Mouse (Mus musculus) kidney, embryonic 16.5 days (tissue): Measurements from ENCODE around the gene Ccs. TPM values are rescaled to one million over a fixed set of nuclear protein-coding genes. Genes with fewer than 3 reads are reported as not detected.
A peak's percentile ranks its signal among the peaks of the same experiment; 100 is the strongest.

Source experiments
- ATAC-seq: fragments of 200-750 bp; cut with Nextera tagmentation; 2 replicates; pipeline ENCODE4 v1.8.0; 2017; ENCODE audit warnings: moderate TSS enrichment; ENCODE audit not compliant: low FRiP score, low TSS enrichment
- H3K27ac ChIP-seq: fragments of 300-500 bp; sonication (generic); 2 replicates; pipeline ENCODE4 v1.5.1; 2014; ENCODE audit warnings: low read length
- H3K27me3 ChIP-seq: fragments of 300-500 bp; sonication (generic); 2 replicates; pipeline ENCODE4 v1.6.1; 2014; ENCODE audit warnings: low read length, control low read depth, mixed read lengths; ENCODE audit not compliant: insufficient read depth
- H3K36me3 ChIP-seq: fragments of 300-500 bp; sonication (generic); 2 replicates; pipeline ENCODE4 v1.6.1; 2014; ENCODE audit warnings: low read length, control low read depth, mixed read lengths; ENCODE audit not compliant: insufficient read depth
- H3K4me1 ChIP-seq: fragments of 300-500 bp; sonication (generic); 2 replicates; pipeline ENCODE4 v1.6.1; 2014; ENCODE audit warnings: low read length, control low read depth, mixed read lengths; ENCODE audit not compliant: insufficient read depth
- H3K4me2 ChIP-seq: fragments of 300-500 bp; sonication (generic); replicated peaks from 2 replicates; pipeline ENCODE4 v1.6.1; 2014; ENCODE audit warnings: low read depth, low read length
- H3K4me3 ChIP-seq: fragments of 300-500 bp; sonication (generic); 2 replicates; pipeline ENCODE4 v1.5.1; 2014; ENCODE audit warnings: mild to moderate bottlenecking, low read length
- H3K9ac ChIP-seq: fragments of 300-500 bp; sonication (generic); replicated peaks from 2 replicates; pipeline ENCODE4 v1.6.1; 2014; ENCODE audit warnings: low read length
- H3K9me3 ChIP-seq: fragments of 300-500 bp; sonication (generic); 2 replicates; pipeline ENCODE4 v1.6.1; 2016; ENCODE audit warnings: low read length, control low read depth
- WGBS: fragments of 180-500 bp; shearing (Covaris S2); extraction: QIAGEN DNeasy Blood & Tissue Kit; methylation state at CpG from one replicate; pipeline ENCODE4 v1.1.7; 2014; 5-methylcytosine and 5-hydroxymethylcytosine counted together
- polyA plus RNA-seq: library from polyadenylated mRNA; unstranded; fragments of >200 nt; fragmentation: Nextera tagmentation; extraction: Ambion mirVana; gene quantifications from 2 replicates; pipeline ENCODE4 v1.2.1, GENCODE M21; 2015

Ccs gene
- polyA plus RNA-seq, 1 experiment from 2014 or later, result 82.1 TPM

GRCm38 (mm10) chr19:4838526-4839140, 499 bp downstream of the Ccs start:
- peaks cover 14% of the 10 kb centered on the region for H3K4me1 ChIP-seq
- WGBS, result 27% methylated on average over 10 of the region's 10 CpGs
- ATAC-seq, result peak; percentile 30; the same call in 1 of the 2 replicates
- peaks cover 22% of the 10 kb centered on the region for H3K27me3 ChIP-seq
- no peaks in the 10 kb centered on the region for H3K9me3 ChIP-seq
- H3K36me3 ChIP-seq, result no peaks in the 10 kb centered on the region
- H3K27ac ChIP-seq, result no peak overlapping the region
- peak overlapping the region; percentile 84 for H3K9ac ChIP-seq
- peak overlapping the region; percentile 87 for H3K4me2 ChIP-seq
- peak overlapping the region; percentile 71 for H3K4me3 ChIP-seq

- Histone ChIP-seq H3K4me1 (peaks cover 14% of the 10 kb centered on the region), H3K27me3 (peaks cover 18% of the 10 kb centered on the region), H3K4me2 (no peak overlapping the region), H3K4me3 (no peak overlapping the region), H3K27ac (no peak overlapping the region), H3K36me3 (no peaks in the 10 kb centered on the region), H3K9me3 (no peaks in the 10 kb centered on the region), H3K9ac (no peak overlapping the region)
- WGBS, result 92% methylated on average over 6 of the region's 6 CpGs
- ATAC-seq, result no peak
These were observed 2.1 kb downstream of the Ccs start for GRCm38 (mm10) chr19:4837049-4837448.

GRCm38 (mm10) chr19:4836096-4836495, 3.0 kb downstream of the Ccs start:
- no peak for ATAC-seq
- Histone ChIP-seq H3K4me2 (no peak overlapping the region), H3K36me3 (no peaks in the 10 kb centered on the region), H3K9me3 (no peaks in the 10 kb centered on the region), H3K27ac (no peak overlapping the region), H3K4me3 (no peak overlapping the region), H3K4me1 (peaks cover 14% of the 10 kb centered on the region), H3K27me3 (peaks cover 10% of the 10 kb centered on the region), H3K9ac (no peak overlapping the region)
- 60% methylated on average over 2 of the region's 2 CpGs for WGBS

- Histone ChIP-seq H3K4me3 (no peak overlapping the region), H3K4me1 (peaks cover 8% of the 10 kb centered on the region), H3K36me3 (no peaks in the 10 kb centered on the region), H3K9ac (no peak overlapping the region), H3K9me3 (no peaks in the 10 kb centered on the region), H3K27ac (no peak overlapping the region), H3K4me2 (no peak overlapping the region), H3K27me3 (no peaks in the 10 kb centered on the region)
- no peak for ATAC-seq
- 82% methylated on average over 8 of the region's 8 CpGs for WGBS
These were observed 5.2 kb downstream of the Ccs start for GRCm38 (mm10) chr19:4833977-4834376.

GRCm38 (mm10) chr19:4829156-4829555, 10.0 kb downstream of the Ccs start:
- Histone ChIP-seq H3K27ac (no peak overlapping the region), H3K9me3 (no peaks in the 10 kb centered on the region), H3K4me1 (no peaks in the 10 kb centered on the region), H3K27me3 (no peaks in the 10 kb centered on the region), H3K9ac (no peak overlapping the region), H3K36me3 (peaks cover 7% of the 10 kb centered on the region), H3K4me3 (no peak overlapping the region), H3K4me2 (peak overlapping the region; percentile 33; the same call in 1 of the 2 replicates)
- ATAC-seq, result no peak
- WGBS, result 56% methylated on average over 7 of the region's 7 CpGs

- Histone ChIP-seq H3K27ac (no peak overlapping the region), H3K4me2 (peak overlapping the region; percentile 33), H3K9ac (no peak overlapping the region), H3K4me3 (no peak overlapping the region; the same call in 1 of the 2 replicates), H3K36me3 (peaks cover 8% of the 10 kb centered on the region), H3K9me3 (no peaks in the 10 kb centered on the region), H3K4me1 (no peaks in the 10 kb centered on the region), H3K27me3 (no peaks in the 10 kb centered on the region)
- no peak for ATAC-seq
- 40% methylated on average over 16 of the region's 16 CpGs for WGBS
These were observed 10.6 kb downstream of the Ccs start for GRCm38 (mm10) chr19:4828444-4829114.

GRCm38 (mm10) chr19:4820678-4821303, 18.3 kb downstream of the Ccs start:
- no peaks in the 10 kb centered on the region for H3K27me3 ChIP-seq
- peak overlapping the region; percentile 62; the same call in 1 of the 2 replicates for H3K27ac ChIP-seq
- WGBS, result 60% methylated on average over 5 of the region's 5 CpGs
- no peak overlapping the region for H3K4me3 ChIP-seq
- ATAC-seq, result peak; percentile 90
- H3K4me2 ChIP-seq, result 0 out of 2 replicates have a peak overlapping the region, but pooled peaks have one; percentile 1
- H3K4me1 ChIP-seq, result no peaks in the 10 kb centered on the region
- H3K36me3 ChIP-seq, result peaks cover 8% of the 10 kb centered on the region
- no peaks in the 10 kb centered on the region for H3K9me3 ChIP-seq
- H3K9ac ChIP-seq, result no peak overlapping the region

GRCm38 (mm10) chr19:4817182-4817835, 21.8 kb downstream of the Ccs start:
- Histone ChIP-seq H3K9ac (no peak overlapping the region), H3K4me2 (no peak overlapping the region), H3K4me3 (no peak overlapping the region), H3K27me3 (no peaks in the 10 kb centered on the region), H3K27ac (no peak overlapping the region), H3K4me1 (0 out of 2 replicates have a peak, but pooled peaks cover under 1% of the 10 kb centered on the region), H3K36me3 (no peaks in the 10 kb centered on the region), H3K9me3 (no peaks in the 10 kb centered on the region; the same call in 1 of the 2 replicates)
- no peak for ATAC-seq
- WGBS, result 50% methylated on average over 1 of the region's 1 CpGs

GRCm38 (mm10) chr19:4813015-4813414, 26.1 kb downstream of the Ccs start:
- ATAC-seq, result no peak
- no peak overlapping the region for H3K27ac ChIP-seq
- WGBS, result 80% methylated on average over 6 of the region's 6 CpGs
- no peaks in the 10 kb centered on the region for H3K36me3 ChIP-seq
- peaks cover 20% of the 10 kb centered on the region for H3K4me1 ChIP-seq
- no peak overlapping the region for H3K4me2 ChIP-seq
- H3K9me3 ChIP-seq, result no peaks in the 10 kb centered on the region; the same call in 1 of the 2 replicates
- H3K9ac ChIP-seq, result no peak overlapping the region
- H3K27me3 ChIP-seq, result no peaks in the 10 kb centered on the region
- no peak overlapping the region for H3K4me3 ChIP-seq
